Mouse (Mus musculus): ENCODE results near the gene Tcp11l2.

Tcp11l2 gene

DNA sequence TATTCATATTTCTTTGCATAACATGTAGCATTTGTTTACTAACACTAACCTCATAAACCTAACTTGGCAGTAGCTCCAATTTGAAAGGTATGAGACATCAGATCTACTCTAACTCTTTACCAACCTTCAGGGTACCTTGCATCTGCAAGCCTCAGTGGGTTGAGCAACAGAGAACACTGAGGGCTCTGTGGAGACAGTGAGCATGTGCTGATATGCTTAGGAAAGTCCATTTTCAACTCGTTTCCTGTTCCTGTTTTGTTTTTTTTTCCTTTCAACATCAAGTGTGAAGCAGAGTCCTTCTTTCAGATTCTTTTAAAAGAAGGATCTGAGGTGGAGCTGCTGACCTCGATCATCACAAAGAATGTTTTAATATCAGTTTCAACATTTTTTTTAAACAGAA lies 20.3 kb upstream of the Tcp11l2 start:
- no peak for DNase-seq (ENCODE audit: extremely low read depth, low read depth, low spot score)

DNA sequence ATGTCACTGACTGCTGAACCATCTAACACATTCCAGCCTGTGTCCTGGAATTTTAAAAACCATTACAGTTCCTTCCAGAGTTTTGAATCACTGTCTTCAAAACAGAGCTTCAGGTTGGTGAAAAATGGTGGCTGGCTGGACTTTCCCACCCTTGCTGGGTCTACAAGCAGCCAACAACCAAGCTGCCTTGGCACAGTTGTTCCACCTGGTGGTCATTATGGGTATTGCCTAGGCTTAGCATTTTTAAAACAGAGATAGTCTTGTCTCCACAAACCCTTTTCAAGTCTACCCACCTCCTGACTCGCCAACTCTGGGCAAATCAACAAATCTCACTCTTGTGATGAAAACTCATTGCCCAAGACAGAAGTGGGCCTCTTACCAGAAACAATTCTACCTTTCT lies 17.9 kb upstream of the Tcp11l2 start:
- DNase-seq (ENCODE audit: extremely low read depth, low read depth, low spot score) = no peak

DNA sequence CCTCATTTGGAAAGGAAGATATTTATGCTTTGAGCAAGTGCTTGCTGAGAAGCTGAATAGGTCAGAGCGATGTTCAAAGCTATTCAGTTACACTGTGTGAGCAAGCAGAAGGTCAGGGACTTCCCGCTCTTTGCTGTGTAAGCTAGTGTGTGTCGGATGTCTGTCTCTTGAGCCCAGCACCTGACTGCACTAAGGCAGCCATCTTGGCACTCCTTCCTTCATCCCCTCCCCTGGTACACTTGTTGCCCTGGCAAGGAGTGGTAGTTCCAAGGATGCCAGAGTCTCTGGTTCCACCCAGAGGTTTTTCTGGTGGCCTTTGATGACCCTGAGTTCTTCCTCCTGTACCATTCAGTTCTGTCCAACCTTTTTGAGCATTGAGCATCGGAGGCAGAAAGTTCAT lies 16.4 kb upstream of the Tcp11l2 start:
- no peak for DNase-seq (ENCODE audit: extremely low read depth, low read depth, low spot score)

DNA sequence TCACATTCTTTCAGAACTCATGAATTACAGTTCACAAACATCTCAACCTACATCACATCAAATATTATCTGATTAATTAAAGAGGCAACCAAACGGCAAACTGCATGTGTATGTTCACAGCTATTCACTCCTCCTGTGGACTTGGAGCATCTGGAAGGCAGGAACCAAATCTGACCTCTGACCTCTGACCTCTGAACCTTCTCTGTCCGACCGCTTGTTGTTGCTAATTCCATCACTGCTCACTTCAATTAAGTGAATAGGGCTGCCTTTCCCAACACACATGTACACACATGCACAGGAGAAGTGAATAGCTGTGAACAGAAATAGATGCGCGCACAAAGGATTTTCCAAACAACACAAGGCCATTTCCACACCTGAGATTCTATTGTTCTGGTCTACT lies 14.3 kb upstream of the Tcp11l2 start:
- DNase-seq (ENCODE audit: extremely low read depth, low read depth, low spot score) = no peak

DNA sequence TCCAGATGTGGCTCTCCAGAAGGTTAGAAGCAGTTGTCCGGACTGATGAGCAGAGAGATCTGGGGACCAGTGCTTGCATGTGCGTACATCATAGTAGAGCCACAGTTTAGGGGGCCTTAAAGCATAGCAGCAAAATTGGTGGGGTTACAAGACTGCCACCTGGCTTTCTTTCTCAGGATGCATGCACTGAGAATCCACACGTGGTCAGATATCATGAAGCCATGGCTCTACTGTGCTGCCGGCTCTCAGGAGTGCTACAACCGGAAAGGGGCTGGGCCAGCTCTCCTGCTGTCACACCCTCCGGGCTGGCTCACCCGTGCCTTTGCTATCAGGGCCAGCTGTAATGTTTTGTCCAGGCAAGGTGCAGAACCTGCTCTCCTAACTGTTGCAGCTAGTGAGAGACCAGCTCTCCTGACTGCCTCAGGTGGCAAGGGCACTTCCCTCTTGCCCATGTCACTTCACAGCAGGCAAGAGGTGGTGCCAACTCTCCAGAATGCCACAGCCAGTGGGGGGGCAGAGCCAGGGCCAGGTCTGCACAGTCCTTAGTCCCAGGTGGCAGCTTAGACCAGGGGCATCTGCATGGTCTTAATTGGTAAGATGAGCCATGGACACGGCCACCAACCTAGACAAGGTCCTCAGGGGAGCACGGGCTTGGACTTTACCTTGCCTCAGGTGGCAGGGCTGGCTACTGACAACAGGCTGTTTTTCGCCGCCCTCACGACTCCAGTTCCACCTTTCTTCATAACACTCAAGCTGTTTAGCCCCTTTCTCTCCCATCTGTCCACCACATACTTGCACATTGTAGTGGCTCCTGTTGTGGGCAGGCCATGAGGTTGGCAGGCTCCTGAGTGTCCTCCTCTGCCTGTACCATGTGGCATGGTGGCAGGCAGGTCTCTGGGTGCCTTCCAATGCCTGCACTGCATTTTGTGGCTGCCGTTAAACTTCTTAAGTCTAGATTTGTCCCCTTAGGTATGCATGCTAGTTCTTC lies 13.6 kb upstream of the Tcp11l2 start:
- no peak for DNase-seq (ENCODE audit: extremely low read depth, low read depth, low spot score)

DNA sequence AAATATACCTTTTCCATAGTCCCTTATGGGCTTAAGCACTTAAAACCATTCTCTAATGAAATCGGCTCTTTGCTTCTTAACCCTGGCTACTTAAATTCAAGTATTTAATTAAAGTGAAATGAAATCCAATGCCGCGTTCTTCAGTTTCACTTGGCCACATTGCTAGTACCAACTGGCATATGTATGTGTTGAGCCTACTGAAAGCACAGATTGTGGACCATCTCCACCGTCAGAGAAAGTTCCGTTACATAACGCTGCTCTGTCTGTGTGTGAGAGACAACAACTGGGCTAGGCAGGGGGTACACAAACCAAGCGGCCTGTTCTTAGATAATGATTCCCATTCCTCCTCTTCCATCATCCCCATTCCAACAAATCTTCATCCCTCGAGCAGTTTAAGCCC lies 12.0 kb upstream of the Tcp11l2 start:
- DNase-seq (ENCODE audit: extremely low read depth, low read depth, low spot score) = no peak

DNA sequence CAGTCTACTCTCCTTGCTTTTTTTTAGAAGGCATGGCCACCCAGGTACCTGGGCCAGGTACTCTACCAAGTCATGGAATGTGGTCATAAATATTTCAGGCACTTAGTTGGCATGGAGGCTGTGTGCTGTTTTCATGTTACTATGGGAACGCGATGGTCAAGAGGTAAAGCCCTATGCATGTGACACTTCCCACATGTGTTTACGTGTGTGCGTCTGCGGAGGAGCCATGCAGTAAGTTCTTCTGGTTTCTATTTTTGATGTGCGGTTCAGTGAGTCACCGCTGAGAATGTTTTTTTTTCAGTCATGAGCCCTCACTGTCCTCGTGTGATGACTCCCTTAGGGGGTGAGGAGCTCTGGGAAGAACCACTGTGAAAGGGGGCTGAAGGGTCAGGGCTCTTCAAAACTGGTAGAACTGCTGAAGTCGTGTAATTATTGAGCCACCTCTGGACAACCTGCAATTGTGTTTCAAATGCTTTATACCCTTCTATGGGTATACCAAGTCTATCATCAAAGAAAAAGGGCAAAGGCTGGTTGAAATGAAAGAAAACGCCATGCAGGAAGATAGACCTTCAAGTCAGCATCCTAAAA lies 5.3 kb upstream of the Tcp11l2 start:
- no peak for DNase-seq (ENCODE audit: extremely low read depth, low read depth, low spot score)

DNA sequence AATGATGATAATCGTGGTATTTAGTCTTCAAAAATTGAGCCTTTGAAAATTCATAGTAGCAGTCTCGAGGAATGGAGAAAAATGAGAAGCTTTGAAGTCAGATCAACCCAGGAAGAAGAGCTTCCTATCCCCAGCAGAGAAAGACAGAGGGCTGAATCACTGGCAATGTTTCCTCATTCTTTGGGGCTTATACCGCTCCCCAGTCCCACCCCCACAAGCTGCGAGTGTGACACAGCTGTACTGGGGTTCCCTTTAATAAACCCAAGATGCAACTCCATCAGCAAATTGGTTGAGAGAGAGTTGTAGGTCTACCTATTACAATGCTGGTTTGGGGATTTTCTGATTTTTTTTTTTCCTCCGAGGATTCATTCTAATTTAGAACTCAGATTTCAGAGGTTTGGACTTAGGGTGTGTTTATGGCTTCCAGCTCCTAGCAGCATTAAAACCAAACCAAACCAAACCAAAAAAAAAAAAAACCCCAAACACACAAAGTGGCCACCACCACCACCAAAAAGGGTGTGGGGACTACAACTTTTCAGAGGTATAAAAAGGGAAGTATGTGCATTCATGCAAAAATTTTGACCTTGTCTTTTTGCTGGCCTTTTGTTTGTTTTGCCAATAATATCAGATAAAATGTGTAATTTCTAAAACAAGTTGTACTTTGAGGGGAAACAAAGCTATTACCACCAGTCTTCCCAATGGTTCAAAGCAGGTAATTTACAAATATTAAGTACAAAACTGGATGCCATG lies 2.6 kb upstream of the Tcp11l2 start:
- no peak for DNase-seq (ENCODE audit: extremely low read depth, low read depth, low spot score)

DNA sequence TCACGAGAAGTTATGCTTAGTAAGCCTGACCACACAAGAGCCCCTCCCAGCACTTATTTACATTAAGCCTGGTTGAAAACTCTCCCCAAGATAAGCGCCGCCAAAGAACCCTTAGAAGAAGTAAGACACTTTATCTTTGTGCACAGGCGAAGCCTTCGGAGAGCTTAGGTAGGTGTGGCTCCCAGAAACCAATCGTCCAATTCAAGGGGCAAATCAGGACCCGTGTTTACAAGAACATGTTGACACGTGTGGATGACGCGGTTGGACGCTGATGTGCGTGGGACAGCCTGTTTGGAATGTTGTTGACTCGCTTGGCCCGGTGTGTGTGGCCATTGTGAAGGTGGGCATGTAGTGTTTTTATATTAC lies 414 bp upstream of the Tcp11l2 start:
- no peak for DNase-seq (ENCODE audit: extremely low read depth, low read depth, low spot score)

DNA sequence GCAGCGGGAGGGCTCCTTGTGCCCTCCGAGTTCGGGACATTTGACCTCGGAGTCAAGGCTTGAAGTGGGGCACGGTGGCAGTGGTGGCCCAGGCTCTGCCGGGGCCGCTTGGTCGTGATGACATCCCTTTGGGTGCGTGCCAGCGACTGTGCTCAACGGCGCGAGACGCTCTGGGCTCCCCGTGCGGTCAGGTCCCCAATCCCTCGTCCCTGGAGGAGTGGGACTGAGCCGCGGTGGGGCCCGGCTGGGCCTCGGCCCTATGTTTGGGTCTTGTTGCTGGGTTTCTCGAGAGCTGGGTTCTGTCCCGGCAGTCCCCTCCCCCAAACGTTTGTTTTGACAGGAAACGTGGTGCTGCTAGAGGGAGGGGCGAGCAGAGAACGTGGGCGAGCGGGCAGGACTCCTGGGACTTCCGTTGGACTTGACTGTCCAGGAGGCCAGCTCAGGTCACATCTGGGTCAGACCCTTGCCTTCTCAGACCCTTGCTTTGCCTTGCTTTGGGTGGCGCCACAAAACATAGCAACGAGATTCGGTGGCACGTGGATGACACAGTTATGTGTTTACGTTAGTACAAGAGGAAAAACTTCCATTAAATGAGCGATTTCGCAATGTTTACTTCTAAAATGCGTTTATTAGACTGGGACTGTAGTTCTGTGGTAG lies 773 bp downstream of the Tcp11l2 start:
- DNase-seq (ENCODE audit: extremely low read depth, low read depth, low spot score) = no peak

DNA sequence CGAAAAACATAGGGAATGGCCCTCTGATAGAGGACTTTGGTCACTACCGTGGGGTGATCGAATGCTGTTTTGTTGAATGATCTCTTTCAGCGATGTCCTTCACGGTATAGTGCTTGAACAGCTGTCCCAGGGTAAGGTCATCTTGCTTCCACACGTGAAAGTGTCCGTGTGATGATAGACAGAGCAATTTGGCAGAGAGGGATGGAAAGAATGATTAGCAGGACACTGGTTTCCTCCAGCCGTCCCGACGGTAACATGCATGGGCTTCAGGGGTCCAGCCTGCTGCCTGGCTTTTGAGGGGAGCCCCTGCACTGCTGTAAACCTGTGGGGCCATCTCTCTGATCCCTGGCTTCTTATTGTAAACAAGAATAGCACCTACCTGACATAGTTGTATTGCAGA lies 2.3 kb downstream of the Tcp11l2 start:
- no peak for DNase-seq (ENCODE audit: extremely low read depth, low read depth, low spot score)

DNA sequence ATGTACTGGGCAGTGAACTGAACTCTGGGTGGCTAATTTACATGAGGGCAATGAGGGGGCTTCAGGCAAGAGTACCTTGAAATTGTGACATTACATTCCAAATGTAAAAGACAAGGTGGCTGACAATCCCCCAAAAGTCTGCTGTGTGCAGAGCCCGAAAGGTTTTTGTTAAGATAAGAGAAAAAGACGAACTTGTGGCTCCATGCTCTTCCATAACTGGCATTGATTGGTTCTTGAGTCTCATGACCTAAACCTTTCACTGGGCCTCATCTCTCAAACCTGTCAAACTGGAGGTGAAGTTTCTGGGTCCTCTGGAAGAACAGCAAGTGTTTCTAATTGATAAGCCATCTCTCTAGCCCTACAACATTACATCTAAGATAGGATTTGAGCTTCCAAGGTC lies 3.1 kb downstream of the Tcp11l2 start:
- DNase-seq (ENCODE audit: extremely low read depth, low read depth, low spot score) = no peak

DNA sequence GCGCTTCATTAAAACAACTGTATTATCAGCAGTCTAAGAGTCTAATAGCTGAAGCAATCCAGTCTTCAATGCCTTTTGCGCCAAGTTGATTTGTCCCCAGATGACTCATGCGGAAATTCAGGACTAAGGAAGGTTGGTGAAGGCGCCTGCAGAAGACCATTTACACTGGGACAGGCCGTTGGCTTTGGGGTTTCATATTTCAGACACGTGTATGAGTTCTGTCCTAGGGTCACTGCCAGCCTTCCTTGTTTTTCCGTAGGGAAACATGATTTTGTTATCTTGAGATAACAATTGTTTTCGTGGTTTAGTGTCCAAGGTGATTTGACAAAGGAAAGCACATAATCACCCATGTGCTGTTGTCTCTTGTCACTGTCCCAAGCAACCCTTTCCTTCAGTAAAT lies 4.8 kb downstream of the Tcp11l2 start:
- no peak for DNase-seq (ENCODE audit: extremely low read depth, low read depth, low spot score)

DNA sequence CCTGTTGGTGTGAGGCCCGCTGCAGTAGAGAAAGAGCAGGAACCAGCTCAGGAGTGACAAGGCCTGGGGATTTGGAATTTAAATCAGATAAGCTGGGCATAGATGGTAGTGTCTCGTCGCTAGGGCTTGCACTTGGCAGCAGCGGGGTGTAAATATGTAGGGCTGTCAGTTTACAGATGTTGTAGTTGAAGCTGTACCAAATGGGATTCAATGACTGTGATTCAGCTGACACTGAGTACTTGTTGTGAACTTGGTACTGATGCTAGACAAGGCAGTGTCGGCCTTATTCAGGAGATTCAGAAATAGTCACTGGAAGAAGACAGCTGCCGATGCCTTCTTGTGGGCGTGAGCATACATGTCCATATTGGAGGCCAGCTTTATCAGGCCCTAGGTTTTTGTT lies 5.8 kb downstream of the Tcp11l2 start:
- no peak for DNase-seq (ENCODE audit: extremely low read depth, low read depth, low spot score)

DNA sequence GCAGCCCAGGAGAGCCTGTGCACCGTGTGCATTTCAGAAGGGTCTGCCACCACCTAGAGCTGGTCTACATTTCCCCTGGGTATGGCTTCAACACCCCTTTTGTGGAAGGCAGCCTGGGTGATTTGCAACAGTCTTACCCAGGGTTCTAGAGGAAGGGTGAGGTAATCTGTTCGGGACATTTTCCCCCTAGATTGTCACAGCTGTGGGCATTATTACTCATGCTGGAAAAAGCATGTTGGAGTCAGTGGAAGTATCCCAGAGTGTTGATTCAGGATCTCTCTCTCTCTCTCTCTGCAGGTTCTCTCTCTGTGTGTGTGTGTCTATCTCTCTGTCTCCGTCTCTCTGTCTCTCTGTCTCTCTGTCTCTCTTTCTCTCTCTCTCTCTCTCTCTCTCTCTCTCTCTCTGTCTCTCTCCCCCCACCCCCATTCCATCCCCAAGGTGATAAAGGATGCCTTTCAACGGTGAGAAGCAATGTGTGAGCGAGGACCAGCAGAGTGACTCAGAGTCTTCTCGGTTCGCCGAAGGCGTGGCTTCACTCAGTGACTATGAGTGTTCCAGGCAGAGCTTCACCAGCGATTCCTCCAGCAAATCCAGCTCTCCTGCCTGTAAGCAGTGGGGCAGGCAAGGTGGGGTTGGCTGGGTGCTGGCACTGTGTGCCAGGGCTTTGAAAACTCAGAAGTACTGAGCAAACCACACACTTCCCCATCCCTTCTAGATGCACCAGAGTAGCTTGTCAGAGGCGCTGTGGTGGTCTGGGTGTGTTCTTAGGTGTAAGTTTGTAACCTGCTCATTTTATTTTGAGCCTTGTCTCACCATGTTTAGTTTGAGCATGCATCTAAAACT lies 8.2 kb downstream of the Tcp11l2 start:
- no peak for DNase-seq (ENCODE audit: extremely low read depth, low read depth, low spot score)

DNA sequence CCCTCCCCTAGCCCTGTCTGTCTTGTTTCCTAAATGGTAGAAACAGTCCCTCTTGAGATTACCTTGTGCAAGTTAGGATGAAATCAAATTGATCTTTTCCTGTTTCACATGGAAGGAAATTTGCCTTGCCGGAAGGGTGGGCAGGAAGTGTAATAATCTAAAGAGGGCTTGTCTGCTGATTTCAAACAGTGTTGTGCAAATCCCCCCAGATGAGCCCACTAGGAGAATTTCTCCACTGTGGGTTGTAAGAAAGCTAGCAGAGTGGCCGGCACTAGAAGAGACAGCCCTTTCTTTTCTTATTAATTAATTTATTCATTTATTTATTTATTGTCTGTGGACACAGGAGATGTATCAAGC lies 8.8 kb downstream of the Tcp11l2 start:
- DNase-seq (ENCODE audit: extremely low read depth, low read depth, low spot score) = no peak

DNA sequence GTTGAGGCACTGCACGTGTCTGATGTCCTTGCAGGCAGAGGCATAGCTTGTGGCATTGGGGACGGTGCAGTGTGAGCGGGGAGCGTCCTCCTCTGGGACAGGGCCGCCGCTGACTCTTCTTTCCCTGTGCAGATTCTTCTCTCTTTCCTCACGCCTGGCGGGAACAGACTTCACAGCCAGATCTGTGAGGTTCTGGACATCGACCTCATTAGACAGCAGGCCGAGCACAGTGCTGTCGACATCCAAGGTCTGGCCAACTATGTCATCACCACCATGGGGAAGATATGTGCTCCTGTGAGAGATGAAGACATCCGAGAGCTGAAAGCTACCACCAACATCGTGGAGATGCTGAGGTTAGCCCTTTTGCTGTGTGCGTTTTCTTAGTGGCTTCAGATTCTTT lies 14.5 kb downstream of the Tcp11l2 start:
- DNase-seq (ENCODE audit: extremely low read depth, low read depth, low spot score) = no peak

DNA sequence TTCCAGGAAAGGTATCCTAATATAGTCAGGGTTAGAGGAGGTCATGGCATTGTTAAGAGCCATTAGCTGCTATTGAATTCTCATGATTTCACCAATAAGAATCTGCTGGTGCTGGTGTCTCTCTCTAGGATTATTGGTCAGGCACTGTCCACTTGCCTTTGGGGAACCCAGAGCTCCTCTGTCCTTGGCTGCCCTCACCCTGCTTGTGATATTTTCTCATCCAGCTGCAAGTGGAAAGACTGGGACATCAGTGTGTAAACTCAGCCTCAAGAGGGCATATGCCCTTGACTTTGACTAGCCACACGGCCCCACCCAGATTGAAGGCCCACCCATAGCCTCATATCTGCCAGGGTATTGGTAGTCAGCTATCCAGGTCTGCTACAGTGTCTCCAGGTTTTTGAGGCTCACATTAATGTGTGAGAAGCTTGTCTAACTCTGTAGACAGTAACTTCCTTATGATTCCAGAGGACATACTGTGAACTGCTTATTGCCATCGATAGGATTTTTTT lies 15.3 kb downstream of the Tcp11l2 start:
- no peak for DNase-seq (ENCODE audit: extremely low read depth, low read depth, low spot score)

DNA sequence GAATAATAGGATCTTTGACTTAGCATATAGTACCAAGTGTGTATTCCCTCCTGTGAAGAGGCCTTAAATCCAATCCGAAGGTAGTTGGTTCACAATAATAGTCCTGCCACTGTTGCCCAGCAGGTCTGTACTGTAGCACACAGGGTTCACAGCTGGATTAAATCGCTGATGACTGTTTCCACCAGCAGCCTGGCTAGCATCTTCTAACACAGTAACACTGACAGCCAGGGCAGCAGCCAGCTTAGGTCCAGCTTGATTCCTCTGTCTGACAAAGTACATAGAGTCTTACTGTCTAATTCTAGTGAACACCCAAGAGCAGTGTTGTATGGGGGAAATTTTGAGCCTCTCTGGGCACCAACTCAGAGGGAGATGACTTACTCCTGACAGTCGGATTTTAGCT lies 16.3 kb downstream of the Tcp11l2 start:
- no peak for DNase-seq (ENCODE audit: extremely low read depth, low read depth, low spot score)

DNA sequence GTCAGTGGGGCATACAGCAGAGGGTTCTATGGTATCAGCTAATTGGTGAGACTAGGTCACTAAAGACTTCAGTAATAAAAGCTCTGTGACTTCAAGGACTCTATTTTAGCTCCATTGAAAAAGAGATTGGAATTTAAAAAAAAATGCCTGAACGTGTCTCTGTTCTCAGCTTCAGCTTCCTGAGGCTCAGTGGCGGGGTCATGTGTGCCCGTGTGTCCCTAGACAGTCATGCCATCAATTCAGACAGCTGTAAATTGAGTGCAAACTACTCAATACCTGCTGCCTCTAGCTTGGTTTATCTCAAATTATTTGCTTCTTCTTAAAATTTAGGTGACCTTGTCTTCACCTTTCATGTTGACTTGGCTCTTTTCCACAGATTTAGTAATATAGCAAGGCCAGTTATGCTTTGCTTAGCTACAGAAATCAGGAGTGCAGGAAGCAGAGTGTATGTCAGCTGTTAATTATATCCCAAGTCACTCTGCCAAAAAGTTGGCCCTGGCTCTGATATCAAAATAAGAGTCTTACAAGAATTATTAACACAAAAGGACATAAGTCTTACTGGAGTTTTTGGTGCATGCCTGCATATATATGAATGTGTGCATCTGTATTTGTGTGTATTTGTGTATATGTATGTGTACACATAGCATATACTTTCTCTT lies 20.8 kb downstream of the Tcp11l2 start:
- no peak for DNase-seq (ENCODE audit: extremely low read depth, low read depth, low spot score)
